Comparison of ENCODE assay signal across 8 mouse cellular contexts in the genomic region with DNA sequence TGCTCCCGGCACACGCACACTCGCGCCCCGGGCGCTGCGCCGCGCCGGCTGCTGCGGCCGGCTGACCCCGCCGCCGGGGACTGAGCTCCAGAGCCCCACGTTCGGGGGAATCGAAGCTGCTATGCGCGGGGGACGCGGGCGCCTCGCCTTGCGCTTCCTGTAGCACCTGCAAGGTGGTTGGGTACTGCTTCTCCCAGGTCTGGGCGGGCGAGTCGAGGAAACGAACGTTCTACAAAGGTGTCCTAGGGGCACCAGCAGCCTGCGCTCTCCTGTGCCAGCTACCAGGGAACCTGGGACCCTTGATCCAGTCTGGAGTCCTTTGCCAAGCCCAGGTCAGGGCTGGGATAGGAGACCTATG. TPM values are rescaled to one million over a fixed set of nuclear protein-coding genes. Genes with fewer than 3 reads are reported as not detected.
DNase-seq lines count a peak whose midpoint lies in the region; ATAC-seq and TF ChIP-seq lines count a peak whose summit lies in the region.

No protein-coding gene starts in this region.

- TF ChIP-seq EP300 in liver, embryonic 14.5 days (IDR thresholded peaks at IDR 0.05; ENCODE audit: low read depth) = no peak

- no peak overlapping the region for H3K27ac ChIP-seq in heart, embryonic 10.5 days
- H3K27ac ChIP-seq in liver, embryonic 14.5 days = no peak overlapping the region

- no peak for ATAC-seq in liver, embryonic 14.5 days (ENCODE audit: insufficient read depth)
- no peak for ATAC-seq in megakaryocyte progenitor cell, adult 5-6 weeks (replicated peaks; ENCODE audit: poor library complexity)

- no peak for TF ChIP-seq CTCF in liver, embryonic 14.5 days (IDR thresholded peaks at IDR 0.05; ENCODE audit: low read depth)

- H3K9me3 ChIP-seq in heart, embryonic 10.5 days = no peaks in the 10 kb centered on the region
- no peaks in the 10 kb centered on the region for H3K9me3 ChIP-seq in liver, embryonic 14.5 days (ENCODE audit: control insufficient read depth, low read length)

- H3K4me2 ChIP-seq in liver, embryonic 14.5 days (ENCODE audit: low read depth) = peak overlapping the region; percentile 42

- H3K9ac ChIP-seq in liver, embryonic 14.5 days (replicated peaks) = no peak overlapping the region

- peaks cover 25% of the 10 kb centered on the region for H3K4me1 ChIP-seq in heart, embryonic 10.5 days
- no peaks in the 10 kb centered on the region for H3K4me1 ChIP-seq in liver, embryonic 14.5 days (replicated peaks; ENCODE audit: control insufficient read depth in 2 of 2, insufficient read depth in 2 of 2, low read length in 1 of 2)

- DNase-seq in heart, embryonic 10.5 days (ENCODE audit: low spot score) = no peak
- DNase-seq in heart, adult 18-20 months = no peak
- peak; percentile 45 for DNase-seq in thymus, postnatal 14 days
- DNase-seq in thymus, adult 18-20 months = no peak
- no peak for DNase-seq in liver, embryonic 14.5 days (ENCODE audit: low read depth in 3 of 3, low spot score in 3 of 3)
- no peak for DNase-seq in ovary, postnatal 36 days (ENCODE audit: low spot score)
- DNase-seq in natural killer cell, adult 2 months (ENCODE audit: low spot score in 2 of 2) = no peak

- no peaks in the 10 kb centered on the region for H3K36me3 ChIP-seq in heart, embryonic 10.5 days
- no peaks in the 10 kb centered on the region for H3K36me3 ChIP-seq in liver, embryonic 14.5 days (replicated peaks; ENCODE audit: control insufficient read depth, insufficient read depth, low read depth)

- peaks cover 89% of the 10 kb centered on the region for H3K27me3 ChIP-seq in heart, embryonic 10.5 days (ENCODE audit: insufficient read depth, poor library complexity, severe bottlenecking)
- H3K27me3 ChIP-seq in liver, embryonic 14.5 days (ENCODE audit: control insufficient read depth, insufficient read depth, low read length) = peaks cover 36% of the 10 kb centered on the region

- WGBS in heart, embryonic 10.5 days = 1% methylated on average over 31 of the region's 31 CpGs
- under 1% methylated on average over 31 of the region's 31 CpGs for WGBS in liver, embryonic 14.5 days (ENCODE audit: insufficient replicate concordance)

- H3K4me3 ChIP-seq in heart, embryonic 10.5 days = peak overlapping the region; percentile 66
- peak overlapping the region in 1 of 2 experiments; percentile 10; a peak in 2 of 4 replicates for H3K4me3 ChIP-seq in liver, embryonic 14.5 days (ENCODE audit: insufficient read depth in 1 of 2, low read depth in 2 of 2, low read length in 2 of 2)

RNA-seq across cellular contexts. Expression of a gene that starts 0.3 kb away (rescaled TPM):
- polyA plus RNA-seq in heart, embryonic 10.5 days (2016; fragmentation: Nextera tagmentation; extraction: Ambion mirVana) = 0.13 and 0.18 TPM in 2 replicates
- total RNA-seq in heart, adult 18-20 months (2021) = not detected
- 0.03 and 0.07 TPM in 2 replicates for polyA plus RNA-seq in liver, embryonic 14.5 days (2012; rRNA removed)
- polyA plus RNA-seq in liver, embryonic 14.5 days (2014; fragmentation: Nextera tagmentation; extraction: Ambion mirVana) = not detected in 2 replicates
- 0.02 TPM in 1 of 2 replicates, not detected in the other for total RNA-seq in megakaryocyte progenitor cell, adult 5-6 weeks (2015)
- not detected in 2 replicates for total RNA-seq in megakaryocyte progenitor cell, adult 5-6 weeks (2017)
